Mouse (Mus musculus) stomach, embryonic 15.5 days (tissue): ENCODE data around the gene Rchy1. TPM values are rescaled to one million over a fixed set of nuclear protein-coding genes. Genes with fewer than 3 reads are reported as not detected.
A peak's percentile ranks its signal among the peaks of the same experiment; 100 is the strongest.

Source experiments
- ATAC-seq: fragments of 200-750 bp; cut with Nextera tagmentation; 2 replicates; pipeline ENCODE4 v1.8.0; 2017; ENCODE audit warnings: low read depth, moderate number of reproducible peaks, moderate TSS enrichment; ENCODE audit not compliant: insufficient read depth, low FRiP score
- H3K27ac ChIP-seq: fragments of 300-500 bp; sonication (generic); 2 replicates; pipeline ENCODE4 v1.5.1; 2015; ENCODE audit warnings: mild to moderate bottlenecking, inconsistent platforms
- H3K27me3 ChIP-seq: fragments of 300-500 bp; sonication (generic); replicated peaks from 2 replicates; pipeline ENCODE4 v1.6.1; 2015; ENCODE audit warnings: inconsistent platforms
- H3K36me3 ChIP-seq: fragments of 300-500 bp; sonication (generic); 2 replicates; pipeline ENCODE4 v1.6.1; 2015; ENCODE audit warnings: inconsistent platforms
- H3K4me1 ChIP-seq: fragments of 300-500 bp; sonication (generic); 2 replicates; pipeline ENCODE4 v1.6.1; 2015; ENCODE audit warnings: inconsistent platforms
- H3K4me2 ChIP-seq: fragments of 300-500 bp; sonication (generic); 2 replicates; pipeline ENCODE4 v1.6.1; 2015; ENCODE audit warnings: mild to moderate bottlenecking, inconsistent platforms
- H3K4me3 ChIP-seq: fragments of 300-500 bp; sonication (generic); replicated peaks from 2 replicates; pipeline ENCODE4 v1.5.1; 2015; ENCODE audit warnings: inconsistent platforms
- H3K9ac ChIP-seq: fragments of 300-500 bp; sonication (generic); 2 replicates; pipeline ENCODE4 v1.6.1; 2015; ENCODE audit warnings: inconsistent platforms
- H3K9me3 ChIP-seq: fragments of 300-500 bp; sonication (generic); 2 replicates; pipeline ENCODE4 v1.6.1; 2016; ENCODE audit warnings: inconsistent platforms
- WGBS: fragments of 180-500 bp; shearing (Covaris S2); methylation state at CpG from one replicate; pipeline ENCODE4 v1.1.7; 2015; 5-methylcytosine and 5-hydroxymethylcytosine counted together
- polyA plus RNA-seq: library from polyadenylated mRNA; unstranded; fragments of >200 nt; fragmentation: Nextera tagmentation; extraction: Ambion mirVana; gene quantifications from 2 replicates; pipeline ENCODE4 v1.2.1, GENCODE M21; 2015

Rchy1 gene
- 89.7 and 96.3 TPM in 2 replicates for polyA plus RNA-seq

GRCm38 (mm10) chr5:91962639-91963440 is at the start of gene Rchy1:
Rchy1 (minus strand) TSS chr5:91963068.
- Histone ChIP-seq H3K27ac (peak within 1 kb of the TSS; percentile 100), H3K4me1 (peaks cover 17% of the 10 kb centered on the region; the same call in 1 of the 2 replicates), H3K36me3 (no peaks in the 10 kb centered on the region), H3K4me3 (peak within 1 kb of the TSS; percentile 86), H3K4me2 (peak within 1 kb of the TSS; percentile 60), H3K27me3 (no peaks in the 10 kb centered on the region), H3K9me3 (no peaks in the 10 kb centered on the region), H3K9ac (peak within 1 kb of the TSS; percentile 68)
- ATAC-seq = peak; percentile 96
- under 1% methylated on average over 65 of the region's 65 CpGs for WGBS

DNA sequence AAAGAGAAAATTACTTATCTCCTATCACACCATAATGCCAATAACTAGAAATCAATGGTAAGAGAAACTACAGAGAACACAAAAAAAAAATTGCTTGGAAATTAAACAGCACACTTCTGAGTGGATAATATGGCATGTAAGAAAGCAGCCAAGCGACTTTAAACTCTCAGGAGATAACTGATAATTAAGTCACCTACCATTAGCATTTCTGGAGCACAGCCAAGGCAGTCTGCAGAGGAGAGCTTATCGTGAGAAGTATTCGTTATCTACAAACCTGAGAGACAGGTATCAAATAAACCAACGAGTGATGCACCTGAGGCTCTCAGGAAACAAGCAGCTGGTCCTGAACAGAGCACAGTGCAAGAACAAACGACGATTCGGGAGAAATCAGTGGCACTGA is 48.9 kb upstream of the Rchy1 start:
- 51% methylated on average over 7 of the region's 7 CpGs for WGBS
- ATAC-seq = no peak
- H3K27ac ChIP-seq = no peak overlapping the region
- no peak overlapping the region for H3K4me2 ChIP-seq
- H3K4me1 ChIP-seq = no peaks in the 10 kb centered on the region
- H3K27me3 ChIP-seq = no peaks in the 10 kb centered on the region
- H3K4me3 ChIP-seq = no peak overlapping the region
- no peaks in the 10 kb centered on the region for H3K9me3 ChIP-seq
- no peak overlapping the region for H3K9ac ChIP-seq
- no peaks in the 10 kb centered on the region for H3K36me3 ChIP-seq

GRCm38 (mm10) chr5:92009827-92010226 is 47.0 kb upstream of the Rchy1 start:
- Histone ChIP-seq H3K9me3 (no peaks in the 10 kb centered on the region), H3K4me3 (no peak overlapping the region), H3K36me3 (no peaks in the 10 kb centered on the region), H3K4me1 (no peaks in the 10 kb centered on the region), H3K27ac (no peak overlapping the region), H3K9ac (no peak overlapping the region), H3K27me3 (no peaks in the 10 kb centered on the region), H3K4me2 (no peak overlapping the region)
- 33% methylated on average over 2 of the region's 2 CpGs for WGBS
- ATAC-seq = no peak

DNA sequence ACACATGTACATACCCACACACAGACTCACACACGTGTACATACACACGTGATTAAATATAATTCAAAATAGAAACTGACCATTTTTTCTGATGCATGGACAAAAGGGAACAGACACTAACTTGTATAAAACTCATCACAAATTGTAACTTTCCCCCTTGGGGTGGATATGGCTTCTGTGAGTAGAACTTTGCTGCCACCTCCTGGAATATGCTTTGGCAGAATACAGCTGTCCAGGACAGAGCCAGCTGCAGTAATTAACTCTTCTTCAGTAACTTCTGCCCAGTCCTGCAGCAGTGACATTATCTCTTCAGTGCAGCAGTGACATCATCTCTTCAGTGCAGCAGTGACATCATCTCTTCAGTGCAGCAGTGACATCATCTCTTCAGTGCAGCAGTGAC is 40.1 kb upstream of the Rchy1 start:
- Histone ChIP-seq H3K4me1 (no peaks in the 10 kb centered on the region), H3K36me3 (no peaks in the 10 kb centered on the region), H3K9ac (no peak overlapping the region), H3K27ac (no peak overlapping the region), H3K4me3 (no peak overlapping the region), H3K4me2 (no peak overlapping the region), H3K9me3 (no peaks in the 10 kb centered on the region), H3K27me3 (no peaks in the 10 kb centered on the region)
- no peak for ATAC-seq
- WGBS = 66% methylated on average over 2 of the region's 2 CpGs

DNA sequence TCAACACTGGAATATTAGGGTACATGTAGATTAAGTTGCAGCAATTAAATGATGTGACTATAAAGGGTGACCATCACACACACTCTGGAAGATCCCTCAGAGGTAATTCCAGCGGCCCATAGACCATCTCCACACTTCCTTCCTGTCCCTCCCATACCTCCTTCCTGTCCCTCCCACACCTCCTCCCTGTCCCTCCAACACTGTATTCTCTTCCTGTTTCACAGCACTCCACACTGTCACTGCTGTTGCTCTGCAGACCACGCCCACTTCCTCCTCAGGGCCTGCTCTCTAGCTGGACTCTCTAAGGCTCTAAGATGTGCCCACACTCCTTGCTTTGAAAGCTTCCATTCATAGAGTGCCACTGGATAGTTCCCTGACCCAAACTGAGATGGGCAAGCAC is 37.9 kb upstream of the Rchy1 start:
- H3K9me3 ChIP-seq = no peaks in the 10 kb centered on the region
- H3K4me2 ChIP-seq = no peak overlapping the region
- H3K4me3 ChIP-seq = no peak overlapping the region
- H3K4me1 ChIP-seq = no peaks in the 10 kb centered on the region
- H3K27me3 ChIP-seq = no peaks in the 10 kb centered on the region
- no peak overlapping the region for H3K9ac ChIP-seq
- WGBS = 79% methylated on average over 2 of the region's 2 CpGs
- H3K27ac ChIP-seq = no peak overlapping the region
- no peaks in the 10 kb centered on the region for H3K36me3 ChIP-seq
- ATAC-seq = no peak; the same call in 1 of the 2 replicates

- no peaks in the 10 kb centered on the region for H3K4me1 ChIP-seq
- H3K4me2 ChIP-seq = no peak overlapping the region
- H3K9ac ChIP-seq = no peak overlapping the region
- no peak for ATAC-seq
- H3K27me3 ChIP-seq = no peaks in the 10 kb centered on the region
- no peak overlapping the region for H3K27ac ChIP-seq
- H3K36me3 ChIP-seq = no peaks in the 10 kb centered on the region
- no peaks in the 10 kb centered on the region for H3K9me3 ChIP-seq
- WGBS = 58% methylated on average over 13 of the region's 13 CpGs
- no peak overlapping the region for H3K4me3 ChIP-seq
These were observed 31.7 kb upstream of the Rchy1 start for GRCm38 (mm10) chr5:91994546-91994945.

DNA sequence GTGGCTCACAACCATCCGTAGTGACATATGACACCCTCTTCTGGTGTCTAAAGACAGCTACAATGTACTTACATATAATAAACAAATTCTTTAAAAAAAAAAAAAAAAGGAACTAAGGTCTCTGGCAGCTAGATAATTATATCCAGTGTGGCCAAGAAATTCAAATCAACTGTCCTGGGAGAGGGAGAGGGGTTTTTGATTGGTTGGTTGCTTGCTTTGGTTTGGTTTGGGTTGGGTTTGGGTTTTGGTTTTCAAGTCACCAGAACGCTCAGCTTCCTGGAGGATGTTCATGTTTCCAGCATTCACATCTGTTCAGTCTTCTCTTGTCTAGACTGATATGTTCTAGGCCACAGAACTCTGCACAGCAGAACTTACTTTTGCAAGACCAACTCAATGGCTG is 30.2 kb upstream of the Rchy1 start:
- no peak overlapping the region for H3K27ac ChIP-seq
- H3K27me3 ChIP-seq = no peaks in the 10 kb centered on the region
- H3K36me3 ChIP-seq = no peaks in the 10 kb centered on the region
- no peaks in the 10 kb centered on the region for H3K9me3 ChIP-seq
- no peak overlapping the region for H3K4me3 ChIP-seq
- no peaks in the 10 kb centered on the region for H3K4me1 ChIP-seq
- no peak for ATAC-seq
- WGBS = 80% methylated on average over 2 of the region's 2 CpGs
- H3K4me2 ChIP-seq = no peak overlapping the region
- H3K9ac ChIP-seq = no peak overlapping the region

DNA sequence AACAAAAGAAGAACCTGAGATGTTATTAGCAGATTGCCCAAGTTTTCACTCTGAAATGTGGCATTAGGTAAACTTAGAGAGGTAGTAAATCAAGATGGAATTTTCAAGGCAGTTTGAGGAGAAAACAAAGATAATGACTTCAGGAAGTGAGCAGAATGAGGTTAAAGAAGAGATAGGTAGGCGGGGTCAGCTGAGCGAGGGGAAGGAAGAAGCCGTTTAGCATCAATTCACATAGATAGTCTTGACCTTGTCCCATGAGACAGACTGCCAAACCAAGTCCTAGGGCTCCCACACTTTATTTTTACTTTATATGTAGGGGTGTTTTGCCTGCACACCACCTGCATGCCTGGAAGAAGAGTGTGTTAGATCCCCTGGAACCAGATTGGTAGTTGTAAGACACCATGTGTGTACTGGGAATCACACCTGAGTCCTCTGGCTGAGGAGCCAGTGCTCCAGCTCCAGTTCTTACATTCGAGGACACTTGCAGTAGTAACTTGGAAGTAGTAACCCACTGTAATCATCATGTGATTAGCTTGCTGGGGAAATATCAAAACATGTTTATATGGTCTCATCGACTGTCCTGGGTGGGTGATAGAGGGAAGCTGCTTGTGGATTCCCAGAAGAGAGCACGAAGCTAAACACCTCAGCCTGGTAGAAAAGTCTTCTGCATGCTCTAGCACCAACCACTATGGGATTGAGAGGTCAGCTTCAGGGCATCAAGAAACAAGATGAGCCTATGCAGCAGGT is 28.5 kb upstream of the Rchy1 start:
- ATAC-seq = no peak
- Histone ChIP-seq H3K4me2 (no peak overlapping the region), H3K4me1 (no peaks in the 10 kb centered on the region), H3K4me3 (no peak overlapping the region), H3K27me3 (no peaks in the 10 kb centered on the region), H3K9me3 (no peaks in the 10 kb centered on the region), H3K27ac (no peak overlapping the region), H3K9ac (no peak overlapping the region), H3K36me3 (no peaks in the 10 kb centered on the region)
- WGBS = 65% methylated on average over 6 of the region's 6 CpGs

DNA sequence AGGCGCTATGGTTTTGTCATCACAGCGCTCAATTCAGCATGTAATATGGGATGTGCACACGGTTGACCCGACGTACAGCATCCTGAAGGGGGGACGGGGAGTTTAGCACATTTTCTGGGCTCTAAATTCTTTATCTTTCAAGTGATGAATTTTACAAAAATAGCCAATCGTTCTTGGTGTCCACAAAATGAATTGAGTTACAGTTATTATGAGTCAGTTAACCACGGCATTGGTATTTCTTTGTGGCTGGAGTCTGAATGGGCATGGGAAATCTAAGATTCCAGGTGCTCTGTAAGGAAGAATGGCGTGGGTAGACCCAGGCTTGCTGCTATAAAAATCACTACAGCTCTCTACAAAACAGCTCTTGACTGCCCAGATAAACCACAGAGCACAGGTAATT is 26.4 kb upstream of the Rchy1 start:
- Histone ChIP-seq H3K9ac (no peak overlapping the region), H3K36me3 (no peaks in the 10 kb centered on the region), H3K27me3 (no peaks in the 10 kb centered on the region), H3K9me3 (no peaks in the 10 kb centered on the region), H3K4me1 (no peaks in the 10 kb centered on the region), H3K4me3 (no peak overlapping the region), H3K4me2 (no peak overlapping the region), H3K27ac (no peak overlapping the region)
- ATAC-seq = no peak
- WGBS = 84% methylated on average over 9 of the region's 9 CpGs

DNA sequence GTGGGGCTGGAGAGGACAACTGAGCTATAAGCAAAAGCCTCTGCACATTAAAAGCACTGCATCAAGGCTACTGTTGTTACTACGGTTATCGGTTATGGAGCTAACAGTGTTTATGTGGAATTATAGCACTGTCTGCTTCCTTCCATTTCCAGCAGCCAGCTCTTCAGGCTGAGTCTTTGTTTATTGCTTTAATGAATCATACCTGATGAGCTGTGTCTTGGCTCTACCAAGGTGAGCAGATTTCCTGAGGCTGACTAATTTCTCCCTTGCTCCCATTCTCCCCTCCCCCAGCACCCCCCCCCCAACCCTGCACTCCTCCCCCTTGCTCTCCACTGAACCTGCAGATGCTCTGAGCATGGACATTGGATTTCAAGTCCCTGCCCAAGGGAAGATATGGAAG is 24.9 kb upstream of the Rchy1 start:
- H3K27ac ChIP-seq = no peak overlapping the region
- H3K9me3 ChIP-seq = no peaks in the 10 kb centered on the region
- 71% methylated on average over 2 of the region's 2 CpGs for WGBS
- H3K4me1 ChIP-seq = no peaks in the 10 kb centered on the region
- H3K4me3 ChIP-seq = no peak overlapping the region
- H3K27me3 ChIP-seq = no peaks in the 10 kb centered on the region
- H3K36me3 ChIP-seq = no peaks in the 10 kb centered on the region
- H3K9ac ChIP-seq = no peak overlapping the region
- no peak for ATAC-seq
- no peak overlapping the region for H3K4me2 ChIP-seq

- ATAC-seq = no peak
- H3K4me2 ChIP-seq = no peak within 1 kb of the TSS
- 68% methylated on average over 4 of the region's 4 CpGs for WGBS
These were observed 24.4 kb upstream of the Rchy1 start, which contains the start of gene Odaph for GRCm38 (mm10) chr5:91987236-91987635. Odaph (plus strand) TSS chr5:91987475.

GRCm38 (mm10) chr5:91985721-91986120 is 22.9 kb upstream of the Rchy1 start:
- Histone ChIP-seq H3K4me1 (no peaks in the 10 kb centered on the region), H3K27ac (no peak overlapping the region), H3K9me3 (no peaks in the 10 kb centered on the region), H3K4me3 (no peak overlapping the region), H3K36me3 (no peaks in the 10 kb centered on the region), H3K9ac (no peak overlapping the region), H3K4me2 (no peak overlapping the region), H3K27me3 (no peaks in the 10 kb centered on the region)
- 68% methylated on average over 2 of the region's 2 CpGs for WGBS
- ATAC-seq = no peak

More at GRCm38 (mm10) chr5:91987236-91987635, 24.4 kb upstream of the Rchy1 start, which contains the start of gene Odaph:
- Histone ChIP-seq H3K9me3 (no peaks in the 10 kb centered on the region), H3K9ac (no peak within 1 kb of the TSS), H3K27me3 (no peaks in the 10 kb centered on the region), H3K36me3 (no peaks in the 10 kb centered on the region), H3K27ac (no peak within 1 kb of the TSS), H3K4me1 (no peaks in the 10 kb centered on the region), H3K4me3 (no peak within 1 kb of the TSS)
